Mouse (Mus musculus) ovary, postnatal 14 days (tissue): ENCODE data around the gene Prr7.

Experiments used
- DNase-seq: peaks from one replicate; pipeline ENCODE4 v3.0.0; 2022; ENCODE audit warnings: low spot score

The Prr7 gene

GRCm38 (mm10) chr13:55510332-55510667 is 46.2 kb downstream of the Prr7 start:
- DNase-seq, result no peak

- DNase-seq, result peak; percentile 71
Measured at GRCm38 (mm10) chr13:55510668-55511491, 46.8 kb downstream of the Prr7 start.

DNA sequence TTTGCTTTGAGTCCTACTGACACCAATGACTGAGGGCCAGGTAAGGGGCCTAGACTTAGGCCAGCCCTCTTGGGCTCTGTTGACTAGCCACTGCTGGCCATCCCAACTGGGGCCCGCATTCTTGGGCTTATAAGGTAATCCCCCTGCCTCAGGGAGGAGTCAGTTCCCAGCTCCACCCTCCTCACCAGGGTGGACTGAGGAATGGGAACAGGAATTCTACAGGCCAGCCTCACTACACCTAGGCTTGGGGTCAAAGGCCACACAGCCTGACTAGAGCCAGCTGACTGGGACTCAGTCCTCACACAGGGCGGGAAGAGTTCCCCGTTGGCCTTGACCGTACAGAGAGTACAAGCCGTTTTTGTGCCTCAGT is 47.4 kb downstream of the Prr7 start:
- DNase-seq, result no peak

- peak; percentile 49 for DNase-seq
Measured at GRCm38 (mm10) chr13:55512379-55513031, 48.4 kb downstream of the Prr7 start.

- peak; percentile 95 for DNase-seq
Measured at GRCm38 (mm10) chr13:55513111-55513748, 49.2 kb downstream of the Prr7 start, which contains the start of gene Pdlim7. Pdlim7 (minus strand) TSS chr13:55513676.

DNA sequence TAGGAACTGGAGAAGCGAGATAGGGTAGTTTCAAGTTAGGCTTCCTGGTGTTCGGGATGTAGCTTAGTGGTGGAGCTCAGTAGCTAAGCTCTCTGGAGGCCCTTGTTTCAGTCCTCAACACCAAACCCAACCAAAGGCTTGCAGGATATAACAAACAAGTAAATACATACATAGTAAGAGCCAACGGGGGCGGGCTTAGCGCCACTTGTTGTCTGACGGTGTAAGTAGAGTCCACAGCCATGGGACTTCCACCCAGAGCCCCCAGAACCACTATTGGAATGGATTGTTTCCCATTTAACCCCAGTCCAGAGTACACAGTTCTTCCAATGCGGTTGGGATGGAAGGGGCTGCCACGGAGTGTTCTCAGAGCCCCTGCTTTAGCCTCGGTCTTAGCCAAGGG is 49.8 kb downstream of the Prr7 start:
- no peak for DNase-seq

DNA sequence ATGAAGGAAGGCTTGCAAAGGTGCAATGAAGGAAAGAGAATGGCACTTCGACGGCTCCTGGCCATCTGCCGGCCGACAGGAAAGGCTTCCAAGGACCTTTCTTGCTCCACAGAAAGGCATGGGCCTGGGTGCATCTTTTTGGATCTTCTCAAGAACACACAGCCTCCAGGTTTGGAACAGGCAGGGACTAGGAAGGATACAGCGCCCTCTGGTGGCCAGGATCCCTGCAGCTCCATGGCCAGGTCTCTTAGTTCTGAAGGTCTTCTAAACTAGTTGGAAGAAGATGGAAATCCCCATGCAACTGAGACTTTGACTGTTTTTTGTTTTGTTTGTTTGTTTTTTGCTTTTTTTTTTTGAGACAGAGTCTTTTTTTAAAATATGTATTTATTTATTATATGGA is 52.9 kb downstream of the Prr7 start:
- DNase-seq, result peak; percentile 82

GRCm38 (mm10) chr13:55519606-55520005 is 55.5 kb downstream of the Prr7 start:
- DNase-seq, result no peak

DNA sequence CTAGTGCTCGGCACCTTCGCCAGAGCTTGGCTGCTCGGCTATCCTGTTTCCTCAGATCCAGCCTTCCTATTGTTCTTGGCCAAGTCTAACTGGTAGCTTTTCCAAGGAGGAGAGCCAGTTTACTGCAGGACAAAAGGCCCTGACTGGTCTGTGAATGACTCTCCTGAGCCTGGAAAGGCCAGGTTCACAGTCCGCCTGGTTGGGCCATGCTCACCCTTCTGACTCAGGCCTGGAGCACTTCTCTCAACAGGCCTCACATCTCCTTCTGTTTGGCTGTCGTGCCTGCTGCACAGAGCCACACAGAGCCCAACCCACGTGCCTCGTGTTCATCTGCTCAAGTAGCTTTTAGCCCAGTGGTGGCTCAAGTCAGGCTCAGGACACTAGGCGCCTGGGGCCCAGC is 58.7 kb downstream of the Prr7 start:
- no peak for DNase-seq
